Mouse (Mus musculus) megakaryocyte, adult 5-6 weeks (primary cell): ENCODE data around the gene Olfr120. TPM values are rescaled to one million over a fixed set of nuclear protein-coding genes. Genes with fewer than 3 reads are reported as not detected.
"Not testable (repeated sequence)": the region's sequence is repeated elsewhere in the genome, so short reads cannot be mapped to it uniquely, and the experiment has no call there.

Source experiments
- ATAC-seq: 2 replicates; pipeline ENCODE4 v1.8.0; 2016; ENCODE audit warnings: mild to moderate bottlenecking, inconsistent platforms; ENCODE audit not compliant: poor library complexity, severe bottlenecking
- total RNA-seq, 2 experiments: library from RNA; stranded (forward) in 1 of 2; stranded (reverse) in 1 of 2; fragments of 153-499, 151-499 nt in 1 of 2; fragments of 221-1000, 200-1000 nt in 1 of 2; gene quantifications; 2 replicates each; pipeline versions ENCODE4 v1.2.3 to v1.2.4; 2015 to 2017

Olfr120 gene
- total RNA-seq (2015) (not detected in 2 replicates), total RNA-seq (2017) (not detected in 2 replicates)

DNA sequence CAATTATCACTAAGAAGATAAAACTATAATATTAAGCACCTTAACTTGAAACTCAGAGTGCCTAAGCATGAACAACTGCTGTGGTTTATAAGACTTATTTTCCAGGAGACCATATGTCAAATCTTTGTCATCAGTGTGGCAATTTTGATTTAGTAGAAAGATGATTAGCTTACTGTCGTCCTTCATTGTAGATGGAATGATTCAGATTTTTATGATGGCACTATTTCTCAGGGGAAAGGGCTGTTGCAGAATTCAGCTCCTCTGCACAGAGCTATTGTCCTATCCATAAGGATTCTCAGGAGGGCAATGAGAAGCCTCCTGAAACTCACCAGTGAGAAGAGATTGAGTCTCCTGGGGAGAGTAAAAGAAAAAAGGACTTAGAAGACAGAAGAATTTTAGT, at the start of gene Olfr120:
Olfr120 (plus strand) TSS at position 301 of the 400 bp plus-strand sequence.
- no peak for ATAC-seq

DNA sequence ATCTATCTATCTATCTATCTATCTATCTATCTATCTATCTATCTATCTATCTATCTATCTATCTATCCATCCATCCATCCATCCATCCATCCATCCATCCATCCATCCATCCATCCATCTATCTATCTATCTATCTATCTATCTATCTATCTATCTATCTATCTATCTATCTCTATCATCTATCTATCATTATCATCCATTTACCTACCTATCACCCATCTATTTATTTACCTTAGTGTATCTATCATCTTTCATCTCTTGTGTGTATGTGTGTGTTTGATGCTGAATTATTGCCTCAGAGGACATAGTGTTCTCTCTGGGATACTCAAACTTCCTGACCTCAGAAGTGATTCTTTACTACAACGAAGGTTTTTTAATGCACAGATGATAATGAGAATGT, 25.3 kb upstream of the Olfr120 start, which contains the start of gene Olfr119:
Olfr119 (plus strand) TSS at position 301 of the 400 bp plus-strand sequence.
- not testable (repeated sequence) for ATAC-seq

DNA sequence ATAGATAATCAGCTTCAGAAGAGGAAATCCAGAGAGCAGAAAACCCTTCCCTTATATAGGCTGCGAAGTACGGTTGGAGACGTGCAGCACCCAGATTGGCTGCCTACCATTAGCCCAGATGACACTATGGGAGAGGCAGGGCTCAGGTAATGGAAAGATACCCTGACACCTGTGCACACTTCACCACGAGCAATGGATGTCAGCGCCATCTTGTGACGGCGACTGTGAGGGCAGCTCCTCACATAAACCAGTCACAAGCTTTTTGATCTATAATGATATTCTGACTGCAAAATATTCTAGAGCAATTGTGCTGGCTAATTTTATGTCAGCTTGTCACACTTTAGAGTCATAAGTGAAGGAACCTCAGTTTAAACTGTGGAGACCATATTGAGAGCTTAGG, 16.5 kb downstream of the Olfr120 start:
- no peak for ATAC-seq

DNA sequence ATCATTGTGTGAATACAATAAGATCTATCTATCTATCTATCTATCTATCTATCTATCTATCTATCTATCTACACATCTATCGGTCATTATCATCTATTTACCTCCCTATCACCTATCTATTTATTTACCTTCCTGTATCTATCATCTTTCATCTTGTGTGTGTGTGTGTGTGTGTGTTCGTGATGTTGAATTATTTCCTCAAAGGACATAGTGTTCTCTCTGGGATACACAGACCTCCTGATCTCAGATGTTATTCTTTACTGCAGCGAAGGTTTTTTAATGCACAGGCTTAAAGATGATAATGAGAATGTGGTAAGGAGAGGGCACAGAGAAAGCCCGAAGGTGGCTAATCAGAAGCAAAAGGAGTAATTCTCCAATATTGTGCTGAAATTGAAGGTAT, 46.7 kb downstream of the Olfr120 start, which contains the start of gene Olfr122:
Olfr122 (plus strand) TSS at position 301 of the 400 bp plus-strand sequence.
- ATAC-seq = no peak

Other genes with a start within 250 kb of the Olfr120 start
- gene H2-M2, start 238.3 kb upstream of the Olfr120 start, total RNA-seq (2015) = 0.62 TPM in 1 of 2 replicates, not detected in the other
- not detected in 2 replicates for gene H2-M2, start 238.3 kb upstream of the Olfr120 start, total RNA-seq (2017)
- gene Olfr110, start 229.3 kb upstream of the Olfr120 start, total RNA-seq (2015) = not detected in 2 replicates
- not detected in 2 replicates for gene Olfr110, start 229.3 kb upstream of the Olfr120 start, total RNA-seq (2017)
- gene Olfr111, start 213.8 kb upstream of the Olfr120 start, total RNA-seq (2015) = not detected in 2 replicates
- gene Olfr111, start 213.8 kb upstream of the Olfr120 start, total RNA-seq (2017) = not detected in 2 replicates
- gene Olfr112, start 152.4 kb upstream of the Olfr120 start, total RNA-seq (2015) = not detected in 2 replicates
- not detected in 2 replicates for gene Olfr112, start 152.4 kb upstream of the Olfr120 start, total RNA-seq (2017)
- not detected in 2 replicates for gene Olfr113, start 144.1 kb upstream of the Olfr120 start, total RNA-seq (2015)
- not detected in 2 replicates for gene Olfr113, start 144.1 kb upstream of the Olfr120 start, total RNA-seq (2017)
- gene Olfr114, start 129.1 kb upstream of the Olfr120 start, total RNA-seq (2015) = not detected in 2 replicates
- gene Olfr114, start 129.1 kb upstream of the Olfr120 start, total RNA-seq (2017) = not detected in 2 replicates
- gene Olfr115, start 94.7 kb upstream of the Olfr120 start, total RNA-seq (2015) = not detected in 2 replicates
- not detected in 2 replicates for gene Olfr115, start 94.7 kb upstream of the Olfr120 start, total RNA-seq (2017)
- gene Olfr116, start 94.6 kb upstream of the Olfr120 start, total RNA-seq (2015) = not detected in 2 replicates
- gene Olfr116, start 94.6 kb upstream of the Olfr120 start, total RNA-seq (2017) = not detected in 2 replicates
- not detected in 2 replicates for gene Olfr117, start 58.0 kb upstream of the Olfr120 start, total RNA-seq (2015)
- gene Olfr117, start 58.0 kb upstream of the Olfr120 start, total RNA-seq (2017) = not detected in 2 replicates
- gene Olfr118, start 54.8 kb upstream of the Olfr120 start, total RNA-seq (2015) = not detected in 2 replicates
- not detected in 2 replicates for gene Olfr118, start 54.8 kb upstream of the Olfr120 start, total RNA-seq (2017)
- gene Olfr119, start 25.2 kb upstream of the Olfr120 start, total RNA-seq (2015) = not detected in 2 replicates
- not detected in 2 replicates for gene Olfr119, start 25.2 kb upstream of the Olfr120 start, total RNA-seq (2017)
- not detected in 2 replicates for gene Olfr121, start 27.0 kb downstream of the Olfr120 start, total RNA-seq (2015)
- not detected in 2 replicates for gene Olfr121, start 27.0 kb downstream of the Olfr120 start, total RNA-seq (2017)
- not detected in 2 replicates for gene Olfr122, start 46.8 kb downstream of the Olfr120 start, total RNA-seq (2015)
- gene Olfr122, start 46.8 kb downstream of the Olfr120 start, total RNA-seq (2017) = not detected in 2 replicates
- not detected in 2 replicates for gene Olfr123, start 71.7 kb downstream of the Olfr120 start, total RNA-seq (2015)
- not detected in 2 replicates for gene Olfr123, start 71.7 kb downstream of the Olfr120 start, total RNA-seq (2017)
- not detected in 2 replicates for gene Olfr124, start 78.1 kb downstream of the Olfr120 start, total RNA-seq (2015)
- not detected in 2 replicates for gene Olfr124, start 78.1 kb downstream of the Olfr120 start, total RNA-seq (2017)
- gene Olfr125, start 111.1 kb downstream of the Olfr120 start, total RNA-seq (2015) = not detected in 2 replicates
- gene Olfr125, start 111.1 kb downstream of the Olfr120 start, total RNA-seq (2017) = not detected in 2 replicates
- not detected in 2 replicates for gene Olfr126, start 125.7 kb downstream of the Olfr120 start, total RNA-seq (2015)
- gene Olfr126, start 125.7 kb downstream of the Olfr120 start, total RNA-seq (2017) = not detected in 2 replicates
- gene Olfr127, start 178.6 kb downstream of the Olfr120 start, total RNA-seq (2015) = not detected in 2 replicates
- not detected in 2 replicates for gene Olfr127, start 178.6 kb downstream of the Olfr120 start, total RNA-seq (2017)
- gene Olfr128, start 198.7 kb downstream of the Olfr120 start, total RNA-seq (2015) = not detected in 2 replicates
- not detected in 2 replicates for gene Olfr128, start 198.7 kb downstream of the Olfr120 start, total RNA-seq (2017)
- not detected in 2 replicates for gene Olfr761, start 231.3 kb downstream of the Olfr120 start, total RNA-seq (2015)
- not detected in 2 replicates for gene Olfr761, start 231.3 kb downstream of the Olfr120 start, total RNA-seq (2017)